Mouse (Mus musculus): ENCODE measurements around the gene Etv5. TPM values are rescaled to one million over a fixed set of nuclear protein-coding genes. Genes with fewer than 3 reads are reported as not detected.
"Not testable (repeated sequence)": the region's sequence is repeated elsewhere in the genome, so short reads cannot be mapped to it uniquely, and the experiment has no call there.

Gene Etv5
- polyA plus RNA-seq, 3 experiments from 2014 or later = 2.5 to 5.6 (median 5.2) TPM

- no peak for ATAC-seq
Observed at GRCm38 (mm10) chr16:22395093-22395844, 44.2 kb downstream of the Etv5 start.

GRCm38 (mm10) chr16:22390348-22390897 lies 49.1 kb downstream of the Etv5 start:
- no peak for ATAC-seq

- ATAC-seq = no peak
Observed at GRCm38 (mm10) chr16:22389146-22389911, 50.2 kb downstream of the Etv5 start.

- no peak for ATAC-seq
Observed at GRCm38 (mm10) chr16:22387731-22388130, 51.8 kb downstream of the Etv5 start.

DNA sequence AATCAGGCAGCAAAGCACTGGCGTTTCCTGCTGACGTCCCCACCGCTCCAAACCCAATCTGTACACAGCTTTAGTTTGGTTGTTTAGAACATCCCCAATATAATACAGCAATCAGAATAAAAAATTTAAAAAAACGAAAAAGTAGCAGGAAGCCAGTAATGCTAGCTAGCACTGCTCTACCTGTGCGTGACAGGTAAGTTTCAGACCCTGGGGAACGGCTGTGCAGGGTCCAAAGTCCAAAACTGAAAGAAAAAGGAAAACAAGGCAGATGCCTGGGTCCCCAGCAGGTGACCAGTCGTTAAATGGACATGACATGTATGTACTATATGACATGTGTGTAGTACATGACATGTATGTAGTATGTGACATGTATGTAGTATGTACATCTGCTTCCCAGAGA lies 57.5 kb downstream of the Etv5 start:
- not testable (repeated sequence) for ATAC-seq

GRCm38 (mm10) chr16:22380981-22381380 lies 58.5 kb downstream of the Etv5 start:
- no peak for ATAC-seq

- ATAC-seq = no peak
Observed at GRCm38 (mm10) chr16:22379986-22380385, 59.5 kb downstream of the Etv5 start.

DNA sequence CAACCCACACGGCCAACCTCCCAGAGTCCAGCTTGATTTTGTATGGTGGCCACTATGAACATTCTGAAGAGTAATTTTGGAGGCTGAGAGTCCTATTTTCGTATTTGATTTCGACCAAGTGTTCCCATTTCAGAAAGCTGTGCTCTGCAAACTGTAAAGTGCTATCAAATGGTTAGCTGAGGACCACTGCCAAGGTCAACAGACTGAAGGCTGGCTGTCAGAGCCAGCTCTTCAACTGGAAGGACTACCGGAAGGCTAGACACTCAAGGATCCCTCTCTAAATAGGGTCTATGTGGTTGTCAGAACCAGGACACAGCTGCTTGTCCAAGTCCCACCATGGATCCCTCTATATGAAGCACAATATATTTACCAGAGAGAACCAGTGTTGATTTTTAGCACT lies 60.2 kb downstream of the Etv5 start:
- no peak for ATAC-seq

- no peak for ATAC-seq
Observed at GRCm38 (mm10) chr16:22377714-22378113, 61.8 kb downstream of the Etv5 start.

DNA sequence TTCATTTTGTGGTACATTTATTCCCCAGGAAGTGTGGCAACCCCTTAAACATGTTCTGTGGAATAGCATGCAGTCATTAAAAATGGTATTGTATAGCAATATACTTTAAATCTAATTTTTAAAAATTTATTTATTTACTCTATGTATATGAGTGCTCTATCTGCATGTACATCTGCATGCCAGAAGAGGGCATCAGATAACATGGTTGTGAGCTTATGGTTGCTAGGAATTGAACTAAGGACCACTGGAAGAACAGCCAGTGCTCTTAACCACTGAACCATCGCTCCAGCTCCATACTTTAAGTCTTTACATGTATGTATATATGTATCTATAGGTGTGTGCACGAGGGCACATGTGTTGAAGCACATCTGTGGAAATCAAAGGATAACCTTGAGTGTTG lies 64.6 kb downstream of the Etv5 start:
- no peak for ATAC-seq

- ATAC-seq = no peak
Observed at GRCm38 (mm10) chr16:22372701-22373124, 66.8 kb downstream of the Etv5 start.

DNA sequence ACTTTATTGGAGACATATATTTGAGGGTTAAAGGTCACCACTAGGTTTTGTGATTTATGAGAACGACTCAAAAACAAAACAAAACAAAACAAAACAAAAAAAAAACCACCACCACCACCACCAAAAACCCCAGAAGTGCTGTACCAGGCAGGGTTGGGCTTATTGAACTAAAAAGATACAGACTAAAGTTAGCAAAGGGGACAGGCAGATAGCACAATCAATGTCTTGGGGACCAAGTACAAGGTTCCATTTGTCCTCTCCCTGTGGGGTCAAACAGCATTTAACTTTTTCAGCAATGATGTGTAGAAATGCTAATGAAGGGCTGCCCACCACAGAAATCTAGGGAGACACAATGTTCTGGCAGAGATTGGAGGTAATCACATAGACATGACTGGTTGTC lies 67.3 kb downstream of the Etv5 start:
- no peak for ATAC-seq

GRCm38 (mm10) chr16:22367099-22367498 lies 72.4 kb downstream of the Etv5 start:
- ATAC-seq = no peak

GRCm38 (mm10) chr16:22366040-22366439 lies 73.5 kb downstream of the Etv5 start:
- ATAC-seq = no peak

DNA sequence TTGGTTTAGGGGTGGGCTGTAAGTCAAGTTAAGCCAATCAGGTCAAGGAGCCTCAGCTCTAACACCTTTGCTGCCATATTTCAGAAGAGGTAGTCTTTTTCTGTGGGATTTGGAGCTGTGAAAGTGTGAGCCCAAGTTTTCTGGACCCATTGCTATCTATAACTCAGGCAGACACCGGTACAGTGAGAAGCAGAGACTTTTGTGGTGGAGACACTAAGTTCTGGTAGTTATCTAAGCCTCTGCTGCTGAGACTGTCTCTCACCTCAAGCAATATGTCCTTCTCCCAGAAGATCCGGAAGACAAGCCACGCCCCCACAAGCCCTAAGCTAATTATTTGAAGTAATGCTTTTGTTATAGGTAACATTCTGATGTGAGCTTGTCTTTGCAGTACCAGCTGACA lies 73.9 kb downstream of the Etv5 start:
- ATAC-seq = no peak

GRCm38 (mm10) chr16:22358701-22359354 lies 80.7 kb downstream of the Etv5 start:
- ATAC-seq = no peak

GRCm38 (mm10) chr16:22354177-22354576 lies 85.3 kb downstream of the Etv5 start:
- ATAC-seq = not testable (repeated sequence)

DNA sequence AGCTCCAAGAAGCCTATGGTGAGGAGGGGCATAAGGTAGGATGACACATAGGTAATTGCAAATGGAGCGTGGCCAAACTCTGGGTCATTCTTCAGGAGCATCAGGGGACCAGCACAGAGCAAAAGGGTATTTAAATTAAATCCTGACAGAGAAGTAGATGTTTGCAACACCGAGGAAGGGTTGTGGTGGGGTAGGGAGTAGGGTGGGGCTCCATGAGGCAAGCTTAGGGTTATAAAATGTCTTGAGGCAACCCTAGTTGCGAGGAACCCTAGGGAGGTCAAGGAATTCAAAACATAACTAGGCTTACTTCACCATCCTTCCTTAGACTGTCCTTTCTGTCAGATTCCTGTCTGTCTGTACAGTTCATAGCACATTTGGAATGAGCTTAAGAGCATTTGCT lies 85.9 kb downstream of the Etv5 start:
- ATAC-seq = no peak

GRCm38 (mm10) chr16:22351194-22351593 lies 88.3 kb downstream of the Etv5 start:
- ATAC-seq = no peak

DNA sequence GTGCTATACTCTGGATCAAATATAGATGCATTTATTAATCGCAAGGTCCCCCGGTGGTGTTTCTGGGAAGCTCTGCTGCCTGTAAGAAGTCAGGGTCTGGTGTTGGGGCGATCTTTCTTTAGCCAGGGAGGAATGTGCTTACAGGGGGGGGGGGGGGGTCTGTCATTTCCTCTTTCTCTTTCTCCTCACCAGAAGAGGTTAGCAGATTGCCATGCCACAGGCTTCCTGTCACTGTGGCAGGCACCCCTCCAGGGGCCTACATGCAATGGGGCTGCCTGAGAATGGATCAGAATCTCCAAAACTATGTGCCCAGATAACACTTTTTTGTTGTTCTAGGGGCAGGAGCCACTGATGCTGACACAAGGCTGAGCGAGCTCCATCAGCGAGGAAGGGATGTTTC lies 89.7 kb downstream of the Etv5 start:
- no peak for ATAC-seq

DNA sequence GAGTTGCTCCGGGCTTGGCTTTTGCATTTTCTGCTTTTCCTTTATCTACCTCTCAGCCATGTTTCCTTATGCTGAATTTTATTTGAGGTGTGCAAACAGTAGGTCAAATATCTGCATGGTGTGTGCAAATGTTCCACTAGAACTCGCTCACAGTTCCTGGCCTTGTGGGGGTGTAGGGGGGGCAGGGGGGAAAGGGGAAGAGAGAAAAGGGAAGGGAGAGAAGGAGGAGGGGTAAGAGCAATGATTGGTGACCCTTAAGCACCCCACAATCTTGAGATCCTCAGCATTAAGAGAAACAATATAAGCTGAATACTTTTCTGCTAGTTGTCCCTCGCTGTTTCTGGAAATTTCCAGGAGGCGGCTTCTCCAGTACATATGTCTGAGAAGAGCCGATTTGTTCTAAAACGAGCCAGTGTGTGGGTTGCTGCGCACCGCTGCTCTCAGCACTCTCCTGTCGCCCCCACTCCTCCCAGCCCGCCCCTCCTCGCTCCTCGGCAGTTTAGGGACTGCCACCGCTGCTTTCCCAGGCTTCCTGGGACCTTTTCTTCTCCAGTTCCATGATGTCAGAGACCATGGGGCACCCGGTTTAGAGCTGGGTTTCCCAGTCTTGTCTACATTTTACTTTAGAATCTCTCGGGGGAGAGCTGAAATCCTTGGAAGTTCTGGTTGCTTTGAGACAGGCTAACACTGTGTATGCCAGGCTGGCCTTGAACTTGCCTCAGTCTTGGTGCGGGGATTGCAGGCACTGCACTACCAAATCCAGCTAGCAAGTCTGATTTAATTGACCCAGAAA lies 90.8 kb downstream of the Etv5 start:
- ATAC-seq = no peak

GRCm38 (mm10) chr16:22348014-22348413 lies 91.5 kb downstream of the Etv5 start:
- ATAC-seq = no peak

Data from inflammation-experienced regulatory T-cells, adult 6 months (primary cell).